Mouse (Mus musculus): ENCODE measurements around the gene Adra1d. TPM values are rescaled to one million over a fixed set of nuclear protein-coding genes. Genes with fewer than 3 reads are reported as not detected.

Adra1d gene
- polyA plus RNA-seq, 1 experiment from 2014 or later, result not detected

GRCm38 (mm10) chr2:131506358-131506757, 55.7 kb downstream of the Adra1d start:
- H3K36me3 ChIP-seq (ENCODE audit: control insufficient read depth, insufficient read depth, low read length), result no peaks in the 10 kb centered on the region
- 6% methylated on average over 3 of the region's 3 CpGs for WGBS
- peak overlapping the region; percentile 65 for H3K27ac ChIP-seq (ENCODE audit: low read length)
- no peaks in the 10 kb centered on the region for H3K9me3 ChIP-seq (replicated peaks; ENCODE audit: control insufficient read depth, low read length, poor library complexity, severe bottlenecking)
- H3K27me3 ChIP-seq (ENCODE audit: control insufficient read depth, insufficient read depth, low read depth, low read length), result no peaks in the 10 kb centered on the region
- 0 out of 2 replicates have a peak, but pooled peaks have one; percentile 49 for ATAC-seq
- H3K4me1 ChIP-seq (ENCODE audit: control insufficient read depth, insufficient read depth, low read length), result peaks cover 21% of the 10 kb centered on the region; the same call in 1 of the 2 replicates
- H3K4me2 ChIP-seq (ENCODE audit: low read length), result no peak overlapping the region
- no peak overlapping the region for H3K4me3 ChIP-seq (ENCODE audit: low read depth, low read length)
- no peak overlapping the region for H3K9ac ChIP-seq (ENCODE audit: low read depth, low read length)

- H3K9ac ChIP-seq (ENCODE audit: low read depth, low read length), result no peak overlapping the region
- no peaks in the 10 kb centered on the region for H3K27me3 ChIP-seq (ENCODE audit: control insufficient read depth, insufficient read depth, low read depth, low read length)
- peaks cover 26% of the 10 kb centered on the region; the same call in 1 of the 2 replicates for H3K4me1 ChIP-seq (ENCODE audit: control insufficient read depth, insufficient read depth, low read length)
- H3K9me3 ChIP-seq (replicated peaks; ENCODE audit: control insufficient read depth, low read length, poor library complexity, severe bottlenecking), result no peaks in the 10 kb centered on the region
- H3K27ac ChIP-seq (ENCODE audit: low read length), result no peak overlapping the region
- ATAC-seq, result no peak
- H3K36me3 ChIP-seq (ENCODE audit: control insufficient read depth, insufficient read depth, low read length), result no peaks in the 10 kb centered on the region
- no peak overlapping the region for H3K4me2 ChIP-seq (ENCODE audit: low read length)
- no peak overlapping the region for H3K4me3 ChIP-seq (ENCODE audit: low read depth, low read length)
Observed at GRCm38 (mm10) chr2:131505431-131505830, 56.7 kb downstream of the Adra1d start.

GRCm38 (mm10) chr2:131502561-131502960, 59.5 kb downstream of the Adra1d start:
- H3K27ac ChIP-seq (ENCODE audit: low read length), result no peak overlapping the region
- no peak for ATAC-seq
- 0 out of 2 replicates have a peak, but pooled peaks cover 14% of the 10 kb centered on the region for H3K4me1 ChIP-seq (ENCODE audit: control insufficient read depth, insufficient read depth, low read length)
- no peaks in the 10 kb centered on the region for H3K9me3 ChIP-seq (replicated peaks; ENCODE audit: control insufficient read depth, low read length, poor library complexity, severe bottlenecking)
- no peaks in the 10 kb centered on the region for H3K36me3 ChIP-seq (ENCODE audit: control insufficient read depth, insufficient read depth, low read length)
- no peak overlapping the region for H3K4me2 ChIP-seq (ENCODE audit: low read length)
- no peaks in the 10 kb centered on the region for H3K27me3 ChIP-seq (ENCODE audit: control insufficient read depth, insufficient read depth, low read depth, low read length)
- H3K9ac ChIP-seq (ENCODE audit: low read depth, low read length), result no peak overlapping the region
- no peak overlapping the region for H3K4me3 ChIP-seq (ENCODE audit: low read depth, low read length)
- WGBS, result 79% methylated on average over 5 of the region's 5 CpGs

GRCm38 (mm10) chr2:131501886-131502285, 60.2 kb downstream of the Adra1d start:
- H3K4me3 ChIP-seq (ENCODE audit: low read depth, low read length), result no peak overlapping the region
- H3K27ac ChIP-seq (ENCODE audit: low read length), result peak overlapping the region; percentile 48; the same call in 1 of the 2 replicates
- no peaks in the 10 kb centered on the region for H3K9me3 ChIP-seq (replicated peaks; ENCODE audit: control insufficient read depth, low read length, poor library complexity, severe bottlenecking)
- no peak overlapping the region for H3K4me2 ChIP-seq (ENCODE audit: low read length)
- H3K27me3 ChIP-seq (ENCODE audit: control insufficient read depth, insufficient read depth, low read depth, low read length), result no peaks in the 10 kb centered on the region
- ATAC-seq, result peak; percentile 49; the same call in 1 of the 2 replicates
- H3K4me1 ChIP-seq (ENCODE audit: control insufficient read depth, insufficient read depth, low read length), result 0 out of 2 replicates have a peak, but pooled peaks cover 14% of the 10 kb centered on the region
- no peaks in the 10 kb centered on the region for H3K36me3 ChIP-seq (ENCODE audit: control insufficient read depth, insufficient read depth, low read length)
- 42% methylated on average over 5 of the region's 5 CpGs for WGBS
- H3K9ac ChIP-seq (ENCODE audit: low read depth, low read length), result no peak overlapping the region

GRCm38 (mm10) chr2:131499290-131499845, 62.7 kb downstream of the Adra1d start:
- no peak for ATAC-seq
- 76% methylated on average over 5 of the region's 5 CpGs for WGBS
- H3K27ac ChIP-seq (ENCODE audit: low read length), result no peak overlapping the region
- no peak overlapping the region for H3K4me3 ChIP-seq (ENCODE audit: low read depth, low read length)
- no peak overlapping the region for H3K9ac ChIP-seq (ENCODE audit: low read depth, low read length)
- H3K4me1 ChIP-seq (ENCODE audit: control insufficient read depth, insufficient read depth, low read length), result peaks cover 17% of the 10 kb centered on the region
- no peaks in the 10 kb centered on the region for H3K9me3 ChIP-seq (replicated peaks; ENCODE audit: control insufficient read depth, low read length, poor library complexity, severe bottlenecking)
- no peak overlapping the region for H3K4me2 ChIP-seq (ENCODE audit: low read length)
- H3K36me3 ChIP-seq (ENCODE audit: control insufficient read depth, insufficient read depth, low read length), result no peaks in the 10 kb centered on the region
- H3K27me3 ChIP-seq (ENCODE audit: control insufficient read depth, insufficient read depth, low read depth, low read length), result no peaks in the 10 kb centered on the region

GRCm38 (mm10) chr2:131498219-131498618, 63.9 kb downstream of the Adra1d start:
- no peak overlapping the region for H3K9ac ChIP-seq (ENCODE audit: low read depth, low read length)
- ATAC-seq, result no peak
- WGBS, result 71% methylated on average over 7 of the region's 7 CpGs
- H3K4me1 ChIP-seq (ENCODE audit: control insufficient read depth, insufficient read depth, low read length), result peaks cover 27% of the 10 kb centered on the region
- H3K9me3 ChIP-seq (replicated peaks; ENCODE audit: control insufficient read depth, low read length, poor library complexity, severe bottlenecking), result no peaks in the 10 kb centered on the region
- H3K27ac ChIP-seq (ENCODE audit: low read length), result 0 out of 2 replicates have a peak overlapping the region, but pooled peaks have one; percentile 4
- no peak overlapping the region for H3K4me2 ChIP-seq (ENCODE audit: low read length)
- H3K36me3 ChIP-seq (ENCODE audit: control insufficient read depth, insufficient read depth, low read length), result no peaks in the 10 kb centered on the region
- no peaks in the 10 kb centered on the region for H3K27me3 ChIP-seq (ENCODE audit: control insufficient read depth, insufficient read depth, low read depth, low read length)
- H3K4me3 ChIP-seq (ENCODE audit: low read depth, low read length), result no peak overlapping the region

GRCm38 (mm10) chr2:131497224-131497856, 64.7 kb downstream of the Adra1d start:
- Histone ChIP-seq H3K27me3 (ENCODE audit: control insufficient read depth, insufficient read depth, low read depth, low read length) (no peaks in the 10 kb centered on the region), H3K36me3 (ENCODE audit: control insufficient read depth, insufficient read depth, low read length) (no peaks in the 10 kb centered on the region), H3K27ac (ENCODE audit: low read length) (no peak overlapping the region), H3K9ac (ENCODE audit: low read depth, low read length) (no peak overlapping the region), H3K9me3 (replicated peaks; ENCODE audit: control insufficient read depth, low read length, poor library complexity, severe bottlenecking) (no peaks in the 10 kb centered on the region), H3K4me3 (ENCODE audit: low read depth, low read length) (no peak overlapping the region), H3K4me1 (ENCODE audit: control insufficient read depth, insufficient read depth, low read length) (peaks cover 35% of the 10 kb centered on the region), H3K4me2 (ENCODE audit: low read length) (no peak overlapping the region)
- no peak for ATAC-seq
- 93% methylated on average over 4 of the region's 4 CpGs for WGBS

- 86% methylated on average over 5 of the region's 5 CpGs for WGBS
- Histone ChIP-seq H3K4me2 (ENCODE audit: low read length) (no peak overlapping the region), H3K36me3 (ENCODE audit: control insufficient read depth, insufficient read depth, low read length) (no peaks in the 10 kb centered on the region), H3K9ac (ENCODE audit: low read depth, low read length) (no peak overlapping the region), H3K4me3 (ENCODE audit: low read depth, low read length) (no peak overlapping the region), H3K27ac (ENCODE audit: low read length) (no peak overlapping the region), H3K4me1 (ENCODE audit: control insufficient read depth, insufficient read depth, low read length) (peaks cover 28% of the 10 kb centered on the region), H3K9me3 (replicated peaks; ENCODE audit: control insufficient read depth, low read length, poor library complexity, severe bottlenecking) (no peaks in the 10 kb centered on the region), H3K27me3 (ENCODE audit: control insufficient read depth, insufficient read depth, low read depth, low read length) (no peaks in the 10 kb centered on the region)
- no peak for ATAC-seq
Observed at GRCm38 (mm10) chr2:131496125-131496820, 65.8 kb downstream of the Adra1d start.

All from midbrain, embryonic 16.5 days (tissue).